Mouse (Mus musculus): ENCODE data around the gene Cnot6l. TPM values are rescaled to one million over a fixed set of nuclear protein-coding genes. Genes with fewer than 3 reads are reported as not detected.

Cnot6l gene
- 35.3 TPM for polyA plus RNA-seq (2014; fragmentation: Illumina TruSeq; extraction: RNeasy Lipid Tissue Mini Kit (QIAGEN cat#74804); ENCODE audit: low read depth, low replicate concordance)

GRCm38 (mm10) chr5:96164021-96164411, at the start of gene Cnot6l:
Gene Cnot6l, minus strand, starts transcription at chr5:96164171.

GRCm38 (mm10) chr5:96209459-96209858, 45.5 kb upstream of the Cnot6l start, which contains the start of gene Mrpl1:
Gene Mrpl1, plus strand, starts transcription at chr5:96209493.

Other genes starting within 250 kb of the Cnot6l start
- 11.3 TPM for gene Cxcl13, start 207.2 kb downstream of the Cnot6l start, polyA plus RNA-seq (2014; fragmentation: Illumina TruSeq; extraction: RNeasy Lipid Tissue Mini Kit (QIAGEN cat#74804); ENCODE audit: low read depth, low replicate concordance)
- 55.3 TPM for gene Mrpl1, start 45.3 kb upstream of the Cnot6l start, polyA plus RNA-seq (2014; fragmentation: Illumina TruSeq; extraction: RNeasy Lipid Tissue Mini Kit (QIAGEN cat#74804); ENCODE audit: low read depth, low replicate concordance)
- 0.32 TPM for gene Fras1, start 209.8 kb upstream of the Cnot6l start, polyA plus RNA-seq (2014; fragmentation: Illumina TruSeq; extraction: RNeasy Lipid Tissue Mini Kit (QIAGEN cat#74804); ENCODE audit: low read depth, low replicate concordance)

All from liver, adult 10 weeks (tissue).